Mouse (Mus musculus) midbrain, embryonic 15.5 days (tissue): ENCODE data around the gene Zfp36. TPM values are rescaled to one million over a fixed set of nuclear protein-coding genes. Genes with fewer than 3 reads are reported as not detected.

Source experiments
- ATAC-seq: fragments of 200-750 bp; cut with Nextera tagmentation; replicated peaks from 2 replicates; pipeline ENCODE4 v1.8.0; 2017; ENCODE audit warnings: moderate TSS enrichment
- H3K27ac ChIP-seq: fragments of 300-500 bp; sonication (generic); 2 replicates; pipeline ENCODE4 v1.5.1; 2015; ENCODE audit warnings: mild to moderate bottlenecking, inconsistent platforms
- H3K27me3 ChIP-seq: fragments of 300-500 bp; sonication (generic); replicated peaks from 2 replicates; pipeline ENCODE4 v1.6.1; 2015; ENCODE audit warnings: inconsistent platforms
- H3K36me3 ChIP-seq: fragments of 300-500 bp; sonication (generic); replicated peaks from 2 replicates; pipeline ENCODE4 v1.6.1; 2015; ENCODE audit warnings: inconsistent platforms
- H3K4me1 ChIP-seq: fragments of 300-500 bp; sonication (generic); 2 replicates; pipeline ENCODE4 v1.6.1; 2015; ENCODE audit warnings: inconsistent platforms
- H3K4me2 ChIP-seq: fragments of 300-500 bp; sonication (generic); 2 replicates; pipeline ENCODE4 v1.6.1; 2015; ENCODE audit warnings: inconsistent platforms, mild to moderate bottlenecking, moderate library complexity
- H3K4me3 ChIP-seq: fragments of 300-500 bp; sonication (generic); 2 replicates; pipeline ENCODE4 v1.5.1; 2015; ENCODE audit warnings: mild to moderate bottlenecking, inconsistent platforms
- H3K9ac ChIP-seq: fragments of 300-500 bp; sonication (generic); 2 replicates; pipeline ENCODE4 v1.6.1; 2015; ENCODE audit warnings: mild to moderate bottlenecking, inconsistent platforms
- H3K9me3 ChIP-seq: fragments of 300-500 bp; sonication (generic); 2 replicates; pipeline ENCODE4 v1.6.1; 2016; ENCODE audit warnings: inconsistent platforms
- WGBS: fragments of 180-500 bp; shearing (Covaris S2); methylation state at CpG from one replicate; pipeline ENCODE4 v1.1.7; 2015; ENCODE audit warnings: mixed read lengths; 5-methylcytosine and 5-hydroxymethylcytosine counted together
- polyA plus RNA-seq: library from polyadenylated mRNA; unstranded; fragments of >200 nt; fragmentation: Nextera tagmentation; extraction: Ambion mirVana; gene quantifications from 2 replicates; pipeline ENCODE4 v1.2.1, GENCODE M21; 2015

The Zfp36 gene
- polyA plus RNA-seq, 1 experiment from 2014 or later: 3.2 TPM

- Histone ChIP-seq H3K27me3 (no peaks in the 10 kb centered on the region), H3K9me3 (no peaks in the 10 kb centered on the region), H3K9ac (no peak overlapping the region), H3K27ac (no peak overlapping the region), H3K4me3 (no peak overlapping the region), H3K4me2 (no peak overlapping the region), H3K36me3 (no peaks in the 10 kb centered on the region; the same call in 1 of the 2 replicates), H3K4me1 (peaks cover 17% of the 10 kb centered on the region)
- ATAC-seq: no peak
- WGBS: 85% methylated on average over 3 of the region's 3 CpGs
Measured at GRCm38 (mm10) chr7:28347746-28348145, 32.3 kb downstream of the Zfp36 start.

GRCm38 (mm10) chr7:28344637-28345036 is 35.4 kb downstream of the Zfp36 start:
- H3K4me3 ChIP-seq: no peak overlapping the region
- H3K27ac ChIP-seq: no peak overlapping the region
- H3K27me3 ChIP-seq: no peaks in the 10 kb centered on the region
- H3K9me3 ChIP-seq: no peaks in the 10 kb centered on the region
- no peak overlapping the region for H3K4me2 ChIP-seq
- no peak overlapping the region for H3K9ac ChIP-seq
- ATAC-seq: no peak
- H3K36me3 ChIP-seq: no peaks in the 10 kb centered on the region
- under 1% methylated on average over 4 of the region's 4 CpGs for WGBS
- peaks cover 2% of the 10 kb centered on the region; the same call in 1 of the 2 replicates for H3K4me1 ChIP-seq

GRCm38 (mm10) chr7:28341381-28341780 is 38.7 kb downstream of the Zfp36 start:
- H3K36me3 ChIP-seq: no peaks in the 10 kb centered on the region
- no peak overlapping the region for H3K9ac ChIP-seq
- H3K4me2 ChIP-seq: no peak overlapping the region
- H3K4me1 ChIP-seq: peaks cover 20% of the 10 kb centered on the region
- no peak for ATAC-seq
- H3K27ac ChIP-seq: no peak overlapping the region
- WGBS: 64% methylated on average over 7 of the region's 7 CpGs
- H3K4me3 ChIP-seq: no peak overlapping the region
- H3K9me3 ChIP-seq: no peaks in the 10 kb centered on the region
- H3K27me3 ChIP-seq: no peaks in the 10 kb centered on the region

DNA sequence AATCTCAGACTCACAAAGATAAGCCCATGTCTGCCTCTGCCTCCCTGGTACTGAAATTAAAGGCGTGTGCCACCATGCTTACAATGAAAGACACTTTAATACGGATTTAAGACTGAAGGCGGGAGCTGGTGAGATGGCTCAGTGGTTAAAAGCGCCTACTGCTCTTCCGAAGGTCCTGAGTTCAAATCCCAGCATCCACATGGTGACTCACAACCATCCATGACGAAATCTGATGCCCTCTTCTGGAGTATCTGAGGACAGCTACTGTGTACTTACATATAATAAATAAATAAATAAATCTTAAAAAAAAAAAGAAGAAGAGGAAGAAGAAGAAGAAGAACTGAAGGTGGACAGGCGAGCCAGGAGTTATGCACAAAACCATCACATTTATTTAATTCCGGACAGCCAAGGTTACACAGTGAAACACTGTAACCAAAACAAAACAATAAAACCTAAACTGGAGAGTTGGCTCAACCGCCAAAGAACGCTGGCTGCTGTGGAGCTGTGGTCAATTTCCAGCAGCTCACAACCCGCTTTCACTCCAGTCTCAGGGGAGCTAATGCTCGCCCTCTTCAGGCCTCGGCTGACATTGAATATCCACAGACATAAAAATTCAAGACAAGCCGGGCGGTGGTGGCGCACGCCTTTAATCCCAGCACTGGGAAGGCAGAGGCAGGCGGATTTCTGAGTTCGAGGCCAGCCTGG is 40.7 kb downstream of the Zfp36 start:
- Histone ChIP-seq H3K4me1 (peaks cover 28% of the 10 kb centered on the region), H3K9me3 (no peaks in the 10 kb centered on the region), H3K4me3 (peak overlapping the region; percentile 66), H3K27me3 (no peaks in the 10 kb centered on the region), H3K27ac (peak overlapping the region; percentile 87), H3K9ac (peak overlapping the region; percentile 49; the same call in 1 of the 2 replicates), H3K36me3 (no peaks in the 10 kb centered on the region), H3K4me2 (peak overlapping the region; percentile 79)
- 0 out of 2 replicates have a peak, but pooled peaks have one; percentile 2 for ATAC-seq
- 79% methylated on average over 19 of the region's 19 CpGs for WGBS

- Histone ChIP-seq H3K27me3 (no peaks in the 10 kb centered on the region), H3K4me2 (peak within 1 kb of the TSS; percentile 79), H3K4me3 (peak within 1 kb of the TSS; percentile 66), H3K9ac (peak within 1 kb of the TSS; percentile 80), H3K36me3 (no peaks in the 10 kb centered on the region), H3K9me3 (no peaks in the 10 kb centered on the region), H3K4me1 (peaks cover 28% of the 10 kb centered on the region), H3K27ac (peak within 1 kb of the TSS; percentile 87)
- under 1% methylated on average over 77 of the region's 77 CpGs for WGBS
- peak; percentile 99 for ATAC-seq
Measured at GRCm38 (mm10) chr7:28338108-28338998, 41.7 kb downstream of the Zfp36 start, which contains the start of gene Supt5. TSS of gene Supt5 (minus strand) at chr7:28338746.

GRCm38 (mm10) chr7:28335471-28335870 is 44.6 kb downstream of the Zfp36 start:
- peaks cover 28% of the 10 kb centered on the region for H3K4me1 ChIP-seq
- H3K27ac ChIP-seq: no peak overlapping the region
- WGBS: 94% methylated on average over 2 of the region's 2 CpGs
- H3K9me3 ChIP-seq: no peaks in the 10 kb centered on the region
- no peak overlapping the region for H3K9ac ChIP-seq
- no peak overlapping the region for H3K4me2 ChIP-seq
- H3K4me3 ChIP-seq: no peak overlapping the region
- no peaks in the 10 kb centered on the region for H3K27me3 ChIP-seq
- H3K36me3 ChIP-seq: peaks cover 8% of the 10 kb centered on the region; the same call in 1 of the 2 replicates
- no peak for ATAC-seq

DNA sequence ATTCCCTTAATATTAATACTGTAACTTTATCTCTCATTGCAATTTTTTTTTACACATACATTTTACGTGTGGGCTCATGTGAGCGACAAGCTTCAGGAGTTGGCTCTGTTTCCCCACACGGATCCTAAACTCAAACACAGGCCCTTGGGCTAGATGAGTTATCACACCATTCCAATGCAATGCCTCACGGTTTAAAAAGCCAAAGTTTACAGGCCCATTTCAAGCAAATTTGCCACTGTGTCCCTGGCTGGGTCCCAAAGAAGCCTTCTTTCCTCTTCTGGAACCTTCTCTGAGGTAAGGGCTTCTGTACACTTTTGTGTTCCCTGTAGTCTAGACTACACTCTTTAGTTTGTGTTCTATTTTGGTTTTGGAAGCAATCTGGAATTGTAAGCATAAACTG is 45.5 kb downstream of the Zfp36 start:
- 94% methylated on average over 4 of the region's 4 CpGs for WGBS
- H3K9me3 ChIP-seq: no peaks in the 10 kb centered on the region
- ATAC-seq: no peak

DNA sequence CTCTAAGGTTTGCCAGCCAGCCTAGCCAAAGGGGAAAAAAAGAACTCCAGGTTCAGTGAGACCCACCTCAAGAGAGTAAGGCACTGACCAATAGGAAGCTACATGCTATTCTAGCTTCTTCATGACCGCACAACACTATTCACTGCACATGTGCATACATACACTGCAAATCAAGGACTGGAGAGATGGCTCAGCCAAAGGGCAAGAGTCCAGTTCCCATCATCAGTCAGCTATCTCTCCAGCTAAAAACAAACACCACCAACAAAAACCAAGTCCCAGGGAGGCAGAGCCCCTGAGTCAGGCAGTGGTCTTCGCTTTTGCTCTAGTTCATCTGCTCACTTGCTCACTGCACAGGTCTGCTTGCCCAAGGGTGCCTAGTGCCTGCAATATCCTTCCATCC is 51.8 kb downstream of the Zfp36 start:
- no peaks in the 10 kb centered on the region for H3K4me1 ChIP-seq
- peaks cover 56% of the 10 kb centered on the region for H3K36me3 ChIP-seq
- WGBS: 93% methylated on average over 2 of the region's 2 CpGs
- H3K27me3 ChIP-seq: no peaks in the 10 kb centered on the region
- no peak overlapping the region for H3K9ac ChIP-seq
- no peaks in the 10 kb centered on the region for H3K9me3 ChIP-seq
- no peak overlapping the region for H3K4me3 ChIP-seq
- no peak overlapping the region for H3K27ac ChIP-seq
- no peak overlapping the region for H3K4me2 ChIP-seq
- ATAC-seq: no peak

More for the DNA sequence above, 45.5 kb downstream of the Zfp36 start:
- H3K4me3 ChIP-seq: no peak overlapping the region
- H3K27me3 ChIP-seq: no peaks in the 10 kb centered on the region
- H3K4me2 ChIP-seq: no peak overlapping the region
- H3K36me3 ChIP-seq: peaks cover 10% of the 10 kb centered on the region
- peaks cover 28% of the 10 kb centered on the region for H3K4me1 ChIP-seq
- H3K27ac ChIP-seq: no peak overlapping the region
- H3K9ac ChIP-seq: no peak overlapping the region

Other genes with a start within 250 kb of the Zfp36 start
- 75.6 and 78.4 TPM in 2 replicates for gene Fbl, start 210.5 kb downstream of the Zfp36 start, polyA plus RNA-seq
- gene Dyrk1b, start 200.8 kb downstream of the Zfp36 start, polyA plus RNA-seq: 16.3 and 18.1 TPM in 2 replicates
- 16.4 and 21.0 TPM in 2 replicates for gene Eid2, start 112.4 kb downstream of the Zfp36 start, polyA plus RNA-seq
- 44.1 and 45.1 TPM in 2 replicates for gene Eid2b, start 102.5 kb downstream of the Zfp36 start, polyA plus RNA-seq
- 0.92 and 1.3 TPM in 2 replicates for gene Selenov, start 89.1 kb downstream of the Zfp36 start, polyA plus RNA-seq
- gene Dll3, start 78.0 kb downstream of the Zfp36 start, polyA plus RNA-seq: 22.6 and 23.1 TPM in 2 replicates
- gene Timm50, start 68.2 kb downstream of the Zfp36 start, polyA plus RNA-seq: 129 and 136 TPM in 2 replicates
- gene Supt5, start 41.5 kb downstream of the Zfp36 start, polyA plus RNA-seq: 111 and 112 TPM in 2 replicates
- 430 and 438 TPM in 2 replicates for gene Rps16, start 29.6 kb downstream of the Zfp36 start, polyA plus RNA-seq
- gene Plekhg2, start 7.7 kb downstream of the Zfp36 start, polyA plus RNA-seq: 28.8 and 32.5 TPM in 2 replicates
- gene Med29, start 12.5 kb upstream of the Zfp36 start, polyA plus RNA-seq: 46.6 and 47.0 TPM in 2 replicates
- 92.5 and 110 TPM in 2 replicates for gene Paf1, start 12.7 kb upstream of the Zfp36 start, polyA plus RNA-seq
- gene Gmfg, start 57.2 kb upstream of the Zfp36 start, polyA plus RNA-seq: 3.2 and 3.4 TPM in 2 replicates
- gene Lrfn1, start 71.7 kb upstream of the Zfp36 start, polyA plus RNA-seq: 20.9 and 23.0 TPM in 2 replicates
- gene Ifnl2, start 130.2 kb upstream of the Zfp36 start, polyA plus RNA-seq: not detected in 2 replicates
- not detected in 2 replicates for gene Ifnl3, start 142.6 kb upstream of the Zfp36 start, polyA plus RNA-seq
- not detected in 2 replicates for gene Sycn, start 160.6 kb upstream of the Zfp36 start, polyA plus RNA-seq
- gene Nccrp1, start 167.0 kb upstream of the Zfp36 start, polyA plus RNA-seq: 0.14 and 0.18 TPM in 2 replicates
- 22.8 and 24.8 TPM in 2 replicates for gene Samd4b, start 217.9 kb upstream of the Zfp36 start, polyA plus RNA-seq
- gene Pak4, start 217.9 kb upstream of the Zfp36 start, polyA plus RNA-seq: 20.9 and 21.6 TPM in 2 replicates